Mouse (Mus musculus): Measurements from ENCODE around the gene Gucy1a1. TPM values are rescaled to one million over a fixed set of nuclear protein-coding genes. Genes with fewer than 3 reads are reported as not detected.

Gene Gucy1a1
- polyA plus RNA-seq, 1 experiment = 25.2 TPM

DNA sequence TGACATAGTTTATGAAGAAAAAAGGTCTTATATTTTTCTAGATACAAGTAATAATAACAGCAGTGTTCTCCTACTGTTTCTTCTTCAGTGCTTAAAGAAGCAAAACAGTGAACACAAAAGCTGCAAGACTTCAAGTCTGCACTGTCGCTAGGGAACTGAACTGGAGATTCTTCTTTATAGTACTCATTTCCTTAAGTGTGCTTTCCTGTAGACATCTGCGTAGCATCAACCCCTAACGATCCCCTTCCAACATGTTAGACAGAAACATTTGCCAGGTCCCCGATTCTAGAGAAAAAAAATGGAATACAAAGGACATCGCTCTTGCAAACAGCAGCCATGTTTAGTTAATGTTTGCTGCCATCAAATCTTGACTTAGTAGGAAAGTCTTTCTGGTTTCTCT, 77.8 kb downstream of the Gucy1a1 start:
- Histone ChIP-seq H3K27ac (ENCODE audit: insufficient read depth, low read length) (no peak overlapping the region), H3K4me3 (replicated peaks; ENCODE audit: insufficient read depth, low read depth, low read length) (no peak overlapping the region), H3K4me1 (ENCODE audit: control insufficient read depth, insufficient read depth, low read length) (no peaks in the 10 kb centered on the region), H3K27me3 (ENCODE audit: control insufficient read depth, insufficient read depth, low read length) (no peaks in the 10 kb centered on the region)
- no peak for DNase-seq
- TF ChIP-seq CTCF (IDR thresholded peaks at IDR 0.05; ENCODE audit: borderline replicate concordance, insufficient read depth, low read depth, low read length) = no peak
- no peak for TF ChIP-seq POLR2A (IDR thresholded peaks at IDR 0.05; ENCODE audit: borderline replicate concordance, insufficient read depth, low read length)
- WGBS = 88% methylated on average over 5 of the region's 5 CpGs

DNA sequence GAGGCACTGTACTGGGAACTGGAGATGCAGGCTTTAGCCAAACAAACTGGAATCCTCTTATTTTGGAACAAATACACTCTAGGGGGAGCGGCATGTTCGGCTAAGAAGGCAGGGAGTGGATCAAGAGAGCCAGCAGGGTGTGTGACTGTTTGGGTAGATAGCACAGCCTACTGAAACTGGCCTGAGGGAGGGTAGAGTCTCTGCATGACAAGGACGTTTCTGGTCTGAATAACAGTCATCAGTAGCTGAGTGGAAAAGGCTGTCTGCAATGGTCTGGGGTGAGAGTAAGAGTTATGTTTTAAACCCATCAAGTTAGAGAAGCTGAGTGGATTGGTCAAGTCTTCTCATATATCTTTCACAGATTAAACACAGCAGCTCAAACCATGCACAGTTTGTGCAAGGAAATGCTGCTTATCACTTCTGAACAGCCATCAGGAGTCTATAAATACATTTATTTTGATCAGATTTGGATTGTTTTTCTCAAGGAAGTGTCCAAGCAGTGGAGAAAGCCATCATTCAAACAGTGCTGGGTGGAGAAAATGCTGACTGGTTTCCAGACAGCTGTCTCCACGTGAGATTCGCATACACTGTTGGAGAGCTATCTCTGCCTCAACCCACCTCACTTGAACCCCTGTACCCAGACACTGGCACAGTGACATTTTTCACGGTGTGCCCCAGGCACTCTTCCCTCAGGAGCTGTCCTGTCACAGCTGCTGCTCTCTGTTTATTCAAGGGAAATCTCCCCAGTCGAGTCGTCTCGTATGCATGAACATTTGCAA, 84.0 kb downstream of the Gucy1a1 start:
- H3K27me3 ChIP-seq (ENCODE audit: control insufficient read depth, insufficient read depth, low read length) = no peaks in the 10 kb centered on the region
- 32% methylated on average over 9 of the region's 9 CpGs for WGBS
- no peak for DNase-seq
- no peak overlapping the region for H3K4me3 ChIP-seq (replicated peaks; ENCODE audit: insufficient read depth, low read depth, low read length)
- TF ChIP-seq POLR2A (IDR thresholded peaks at IDR 0.05; ENCODE audit: borderline replicate concordance, insufficient read depth, low read length) = no peak
- no peak overlapping the region for H3K27ac ChIP-seq (ENCODE audit: insufficient read depth, low read length)
- H3K4me1 ChIP-seq (ENCODE audit: control insufficient read depth, insufficient read depth, low read length) = no peaks in the 10 kb centered on the region

DNA sequence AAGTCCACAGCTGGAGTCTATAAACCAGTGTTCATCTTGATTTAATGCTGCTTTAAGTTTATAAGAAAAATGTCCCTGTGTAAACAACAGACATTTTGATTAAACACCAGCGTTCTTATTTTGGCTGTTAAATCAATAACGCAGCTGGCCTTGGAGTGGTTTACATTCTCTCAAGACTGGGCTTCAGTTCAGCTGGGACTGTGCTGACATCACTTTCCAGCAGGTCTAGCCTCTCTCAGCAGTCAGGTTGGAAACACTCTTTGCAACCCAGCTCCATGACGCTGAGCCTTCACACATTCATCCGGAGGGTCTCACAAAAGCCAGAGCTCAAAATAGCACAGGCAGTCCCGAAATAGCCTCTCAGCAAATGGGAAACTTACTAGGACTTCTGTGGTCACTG, 88.4 kb downstream of the Gucy1a1 start:
- H3K27ac ChIP-seq (ENCODE audit: insufficient read depth, low read length) = no peak overlapping the region
- no peaks in the 10 kb centered on the region for H3K27me3 ChIP-seq (ENCODE audit: control insufficient read depth, insufficient read depth, low read length)
- H3K4me1 ChIP-seq (ENCODE audit: control insufficient read depth, insufficient read depth, low read length) = no peaks in the 10 kb centered on the region; the same call in 1 of the 2 replicates
- 19% methylated on average over 5 of the region's 5 CpGs for WGBS
- DNase-seq = no peak
- no peak for TF ChIP-seq CTCF (IDR thresholded peaks at IDR 0.05; ENCODE audit: borderline replicate concordance, insufficient read depth, low read depth, low read length)
- no peak for TF ChIP-seq POLR2A (IDR thresholded peaks at IDR 0.05; ENCODE audit: borderline replicate concordance, insufficient read depth, low read length)
- no peak overlapping the region for H3K4me3 ChIP-seq (replicated peaks; ENCODE audit: insufficient read depth, low read depth, low read length)

DNA sequence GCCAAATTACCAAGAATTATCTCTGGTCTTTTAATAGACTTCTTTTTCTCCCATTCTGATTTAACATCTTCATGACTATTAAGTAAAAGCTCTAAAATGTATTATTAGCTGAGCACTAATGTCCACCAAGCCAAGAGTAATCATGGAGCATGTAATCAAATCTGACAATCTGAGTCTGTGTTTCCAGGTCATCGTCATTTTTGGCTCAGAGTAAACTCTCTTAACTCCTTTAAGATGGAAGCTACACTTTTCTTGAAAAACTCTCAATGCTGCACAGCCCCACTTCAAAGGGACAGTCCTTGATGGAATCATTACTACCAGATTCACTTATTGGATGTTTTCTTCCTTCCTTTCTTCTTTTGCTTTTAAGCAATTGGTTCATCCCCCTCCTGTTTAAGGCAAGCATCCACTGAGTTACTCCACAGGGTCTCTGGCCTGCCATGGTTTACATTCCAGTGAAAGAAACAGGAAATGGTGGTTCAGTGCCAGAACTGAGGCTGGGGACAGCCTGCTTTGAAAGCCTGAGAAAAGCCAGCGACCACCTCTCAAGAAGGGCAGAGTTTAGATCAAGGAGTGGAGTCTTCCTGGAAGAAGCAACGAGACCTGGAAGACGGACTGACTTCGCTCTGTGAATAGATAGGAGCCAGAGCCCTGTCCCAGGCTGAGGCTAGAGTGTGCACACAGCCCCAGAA, 91.2 kb downstream of the Gucy1a1 start:
- Histone ChIP-seq H3K4me3 (replicated peaks; ENCODE audit: insufficient read depth, low read depth, low read length) (no peak overlapping the region), H3K4me1 (ENCODE audit: control insufficient read depth, insufficient read depth, low read length) (no peaks in the 10 kb centered on the region; the same call in 1 of the 2 replicates), H3K27me3 (ENCODE audit: control insufficient read depth, insufficient read depth, low read length) (no peaks in the 10 kb centered on the region), H3K27ac (ENCODE audit: insufficient read depth, low read length) (no peak overlapping the region)
- WGBS = 33% methylated on average over 5 of the region's 5 CpGs
- TF ChIP-seq POLR2A (IDR thresholded peaks at IDR 0.05; ENCODE audit: borderline replicate concordance, insufficient read depth, low read length) = no peak
- no peak for TF ChIP-seq CTCF (IDR thresholded peaks at IDR 0.05; ENCODE audit: borderline replicate concordance, insufficient read depth, low read depth, low read length)
- DNase-seq = no peak

DNA sequence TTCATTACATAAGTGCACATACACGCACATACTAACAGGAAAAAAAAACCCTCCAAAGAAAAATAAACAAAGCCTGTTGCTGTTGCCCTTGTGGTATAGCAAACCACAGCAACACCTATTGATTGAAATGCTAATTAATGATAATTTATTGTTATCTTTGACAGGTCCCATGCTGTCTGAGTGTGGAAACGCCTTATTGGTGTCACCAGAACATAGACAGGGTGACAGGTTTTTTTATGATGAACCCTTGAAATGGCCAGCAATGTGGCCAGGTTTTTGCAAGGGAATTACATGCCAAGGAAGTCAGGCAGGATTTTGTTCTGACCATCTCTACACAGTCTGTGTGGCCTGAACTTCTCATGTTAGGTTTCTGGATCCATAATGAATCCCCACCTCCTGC, 93.6 kb downstream of the Gucy1a1 start:
- WGBS = 80% methylated on average over 2 of the region's 2 CpGs
- Histone ChIP-seq H3K4me1 (ENCODE audit: control insufficient read depth, insufficient read depth, low read length) (no peaks in the 10 kb centered on the region; the same call in 1 of the 2 replicates), H3K27ac (ENCODE audit: insufficient read depth, low read length) (no peak overlapping the region), H3K4me3 (replicated peaks; ENCODE audit: insufficient read depth, low read depth, low read length) (no peak overlapping the region), H3K27me3 (ENCODE audit: control insufficient read depth, insufficient read depth, low read length) (no peaks in the 10 kb centered on the region)
- no peak for TF ChIP-seq CTCF (IDR thresholded peaks at IDR 0.05; ENCODE audit: borderline replicate concordance, insufficient read depth, low read depth, low read length)
- no peak for TF ChIP-seq POLR2A (IDR thresholded peaks at IDR 0.05; ENCODE audit: borderline replicate concordance, insufficient read depth, low read length)
- no peak for DNase-seq

DNA sequence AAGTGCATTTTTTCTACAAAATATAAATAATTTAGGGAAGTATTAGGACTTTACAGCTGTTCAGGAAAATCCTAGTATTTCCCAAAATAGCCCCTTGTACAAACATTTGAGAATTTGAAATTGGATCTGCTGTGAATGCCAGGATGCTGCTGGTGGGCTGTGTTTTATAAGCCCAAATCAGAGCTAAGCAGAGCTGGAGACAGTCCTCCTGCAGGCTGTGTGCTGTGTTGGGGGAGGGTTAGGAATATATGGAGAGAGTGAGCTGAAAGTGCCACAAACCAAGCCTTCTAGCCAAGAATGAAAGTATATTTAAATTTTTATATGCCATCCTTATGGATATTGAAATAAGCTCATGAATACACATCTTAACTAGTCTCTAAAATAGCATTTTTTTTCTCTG, 94.1 kb downstream of the Gucy1a1 start:
- Histone ChIP-seq H3K4me1 (ENCODE audit: control insufficient read depth, insufficient read depth, low read length) (no peaks in the 10 kb centered on the region; the same call in 1 of the 2 replicates), H3K4me3 (replicated peaks; ENCODE audit: insufficient read depth, low read depth, low read length) (no peak overlapping the region), H3K27ac (ENCODE audit: insufficient read depth, low read length) (no peak overlapping the region), H3K27me3 (ENCODE audit: control insufficient read depth, insufficient read depth, low read length) (no peaks in the 10 kb centered on the region)
- no peak for DNase-seq
- TF ChIP-seq CTCF (IDR thresholded peaks at IDR 0.05; ENCODE audit: borderline replicate concordance, insufficient read depth, low read depth, low read length) (no peak), POLR2A (IDR thresholded peaks at IDR 0.05; ENCODE audit: borderline replicate concordance, insufficient read depth, low read length) (no peak)

DNA sequence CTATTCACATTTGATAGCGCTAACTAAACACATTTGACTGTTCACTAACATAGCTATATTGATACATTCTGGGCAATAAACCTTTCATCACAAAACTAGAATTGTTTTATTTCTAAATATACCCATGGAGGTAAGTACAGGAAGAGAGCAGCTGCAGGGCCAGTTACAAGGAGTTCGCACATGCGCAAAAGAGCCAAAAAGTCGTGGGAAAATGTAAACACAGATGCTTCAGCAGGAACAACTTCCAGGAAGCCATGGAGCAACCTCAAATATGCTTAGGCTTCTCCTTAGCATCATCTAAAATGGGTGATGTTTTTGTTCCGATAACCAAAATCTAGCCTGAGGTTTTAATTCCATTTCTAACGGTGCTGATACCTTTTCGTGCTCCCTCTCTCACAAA, 96.9 kb downstream of the Gucy1a1 start:
- no peak overlapping the region for H3K4me3 ChIP-seq (replicated peaks; ENCODE audit: insufficient read depth, low read depth, low read length)
- TF ChIP-seq POLR2A (IDR thresholded peaks at IDR 0.05; ENCODE audit: borderline replicate concordance, insufficient read depth, low read length) (no peak), CTCF (IDR thresholded peaks at IDR 0.05; ENCODE audit: borderline replicate concordance, insufficient read depth, low read depth, low read length) (no peak)
- no peaks in the 10 kb centered on the region for H3K27me3 ChIP-seq (ENCODE audit: control insufficient read depth, insufficient read depth, low read length)
- WGBS = 77% methylated on average over 7 of the region's 7 CpGs
- no peaks in the 10 kb centered on the region for H3K4me1 ChIP-seq (ENCODE audit: control insufficient read depth, insufficient read depth, low read length)
- H3K27ac ChIP-seq (ENCODE audit: insufficient read depth, low read length) = no peak overlapping the region
- DNase-seq = no peak

DNA sequence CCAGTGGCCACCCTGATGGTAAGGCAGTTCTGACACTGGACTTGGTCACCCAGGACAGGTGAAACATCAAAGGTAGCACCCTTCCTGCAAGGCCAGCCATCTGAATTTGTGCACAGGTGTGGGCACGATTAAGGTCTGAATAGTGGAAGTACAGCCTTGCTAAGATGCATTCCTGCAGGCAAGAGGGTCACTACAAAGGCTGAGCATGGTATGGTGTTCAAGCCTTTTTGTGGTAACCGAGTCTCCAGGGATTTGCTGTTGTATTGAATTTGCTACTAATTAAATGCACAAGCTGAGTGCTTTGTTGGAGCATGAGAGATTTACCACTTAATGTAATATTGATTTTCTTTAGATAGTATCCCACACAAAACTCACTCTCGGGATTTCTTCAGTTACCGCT, 97.5 kb downstream of the Gucy1a1 start:
- Histone ChIP-seq H3K4me1 (ENCODE audit: control insufficient read depth, insufficient read depth, low read length) (no peaks in the 10 kb centered on the region), H3K4me3 (replicated peaks; ENCODE audit: insufficient read depth, low read depth, low read length) (no peak overlapping the region), H3K27ac (ENCODE audit: insufficient read depth, low read length) (no peak overlapping the region), H3K27me3 (ENCODE audit: control insufficient read depth, insufficient read depth, low read length) (no peaks in the 10 kb centered on the region)
- DNase-seq = no peak
- TF ChIP-seq CTCF (IDR thresholded peaks at IDR 0.05; ENCODE audit: borderline replicate concordance, insufficient read depth, low read depth, low read length) (no peak), POLR2A (IDR thresholded peaks at IDR 0.05; ENCODE audit: borderline replicate concordance, insufficient read depth, low read length) (no peak)
- 84% methylated on average over 4 of the region's 4 CpGs for WGBS
